Mouse (Mus musculus): ENCODE measurements around the gene Stx2. TPM values are rescaled to one million over a fixed set of nuclear protein-coding genes. Genes with fewer than 3 reads are reported as not detected.

Gene Stx2
- polyA plus RNA-seq, 1 experiment from 2014 or later: 26.5 TPM

Other genes with a start within 250 kb of the Stx2 start
- 0.42 and 0.76 TPM in 2 replicates for gene Rimbp2, start 55.1 kb downstream of the Stx2 start, polyA plus RNA-seq (2016; fragmentation: Nextera tagmentation; extraction: Ambion mirVana)
- gene Ran, start 11.5 kb upstream of the Stx2 start, polyA plus RNA-seq (2016; fragmentation: Nextera tagmentation; extraction: Ambion mirVana): 965 and 1,091 TPM in 2 replicates
- 0.09 and 0.16 TPM in 2 replicates for gene Adgrd1, start 88.2 kb upstream of the Stx2 start, polyA plus RNA-seq (2016; fragmentation: Nextera tagmentation; extraction: Ambion mirVana)